Mouse (Mus musculus) stomach, embryonic 15.5 days (tissue): ENCODE results near the gene Dgat2. TPM values are rescaled to one million over a fixed set of nuclear protein-coding genes. Genes with fewer than 3 reads are reported as not detected.

ENCODE experiments used
- ATAC-seq: fragments of 200-750 bp; cut with Nextera tagmentation; 2 replicates; pipeline ENCODE4 v1.8.0; 2017; ENCODE audit warnings: low read depth, moderate number of reproducible peaks, moderate TSS enrichment; ENCODE audit not compliant: insufficient read depth, low FRiP score
- H3K27ac ChIP-seq: fragments of 300-500 bp; sonication (generic); 2 replicates; pipeline ENCODE4 v1.5.1; 2015; ENCODE audit warnings: mild to moderate bottlenecking, inconsistent platforms
- H3K27me3 ChIP-seq: fragments of 300-500 bp; sonication (generic); replicated peaks from 2 replicates; pipeline ENCODE4 v1.6.1; 2015; ENCODE audit warnings: inconsistent platforms
- H3K36me3 ChIP-seq: fragments of 300-500 bp; sonication (generic); 2 replicates; pipeline ENCODE4 v1.6.1; 2015; ENCODE audit warnings: inconsistent platforms
- H3K4me1 ChIP-seq: fragments of 300-500 bp; sonication (generic); 2 replicates; pipeline ENCODE4 v1.6.1; 2015; ENCODE audit warnings: inconsistent platforms
- H3K4me2 ChIP-seq: fragments of 300-500 bp; sonication (generic); 2 replicates; pipeline ENCODE4 v1.6.1; 2015; ENCODE audit warnings: mild to moderate bottlenecking, inconsistent platforms
- H3K4me3 ChIP-seq: fragments of 300-500 bp; sonication (generic); replicated peaks from 2 replicates; pipeline ENCODE4 v1.5.1; 2015; ENCODE audit warnings: inconsistent platforms
- H3K9ac ChIP-seq: fragments of 300-500 bp; sonication (generic); 2 replicates; pipeline ENCODE4 v1.6.1; 2015; ENCODE audit warnings: inconsistent platforms
- H3K9me3 ChIP-seq: fragments of 300-500 bp; sonication (generic); 2 replicates; pipeline ENCODE4 v1.6.1; 2016; ENCODE audit warnings: inconsistent platforms
- WGBS: fragments of 180-500 bp; shearing (Covaris S2); methylation state at CpG from one replicate; pipeline ENCODE4 v1.1.7; 2015; 5-methylcytosine and 5-hydroxymethylcytosine counted together
- polyA plus RNA-seq: library from polyadenylated mRNA; unstranded; fragments of >200 nt; fragmentation: Nextera tagmentation; extraction: Ambion mirVana; gene quantifications from 2 replicates; pipeline ENCODE4 v1.2.1, GENCODE M21; 2015

Dgat2 gene
- polyA plus RNA-seq, 1 experiment from 2014 or later = 72.0 TPM

DNA sequence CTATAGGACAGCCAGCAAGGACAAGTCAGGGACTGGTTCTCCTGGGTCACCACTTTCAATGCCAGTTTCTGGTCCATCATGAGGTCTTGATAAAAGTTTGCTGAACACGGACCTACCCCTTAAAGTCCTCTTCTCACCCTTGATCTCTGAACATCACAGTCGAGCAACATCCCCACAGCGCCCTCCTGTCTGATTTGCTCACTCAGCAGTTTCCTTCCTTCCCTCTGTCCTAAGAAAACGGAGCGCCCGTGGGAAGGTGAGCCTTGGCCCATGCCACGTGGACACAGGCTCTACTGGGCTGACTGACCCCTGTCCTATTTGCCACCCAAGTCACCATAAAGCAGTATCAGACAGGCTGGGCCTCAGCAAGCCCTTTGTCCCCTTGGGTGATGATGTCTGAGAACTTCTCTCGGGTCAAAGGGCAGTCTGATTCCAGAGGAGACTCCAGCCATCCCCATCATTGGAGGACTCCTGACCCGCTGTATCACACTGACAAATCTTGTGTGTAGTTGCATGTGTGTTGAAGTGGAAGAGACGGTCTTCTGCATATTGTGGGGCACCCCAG is 32.2 kb upstream of the Dgat2 start:
- 80% methylated on average over 10 of the region's 10 CpGs for WGBS
- no peak overlapping the region for H3K9ac ChIP-seq
- H3K9me3 ChIP-seq = no peaks in the 10 kb centered on the region
- H3K4me3 ChIP-seq = no peak overlapping the region
- no peaks in the 10 kb centered on the region for H3K36me3 ChIP-seq
- 0 out of 2 replicates have a peak, but pooled peaks cover 2% of the 10 kb centered on the region for H3K4me1 ChIP-seq
- H3K4me2 ChIP-seq = no peak overlapping the region
- no peak for ATAC-seq
- H3K27ac ChIP-seq = no peak overlapping the region
- no peaks in the 10 kb centered on the region for H3K27me3 ChIP-seq

- WGBS = 85% methylated on average over 2 of the region's 2 CpGs
- no peak for ATAC-seq
- Histone ChIP-seq H3K36me3 (no peaks in the 10 kb centered on the region), H3K4me2 (no peak overlapping the region), H3K4me1 (0 out of 2 replicates have a peak, but pooled peaks cover 2% of the 10 kb centered on the region), H3K9me3 (no peaks in the 10 kb centered on the region), H3K9ac (no peak overlapping the region), H3K4me3 (no peak overlapping the region), H3K27ac (no peak overlapping the region), H3K27me3 (no peaks in the 10 kb centered on the region)
These were observed 31.2 kb upstream of the Dgat2 start for GRCm38 (mm10) chr7:99213686-99214085.

DNA sequence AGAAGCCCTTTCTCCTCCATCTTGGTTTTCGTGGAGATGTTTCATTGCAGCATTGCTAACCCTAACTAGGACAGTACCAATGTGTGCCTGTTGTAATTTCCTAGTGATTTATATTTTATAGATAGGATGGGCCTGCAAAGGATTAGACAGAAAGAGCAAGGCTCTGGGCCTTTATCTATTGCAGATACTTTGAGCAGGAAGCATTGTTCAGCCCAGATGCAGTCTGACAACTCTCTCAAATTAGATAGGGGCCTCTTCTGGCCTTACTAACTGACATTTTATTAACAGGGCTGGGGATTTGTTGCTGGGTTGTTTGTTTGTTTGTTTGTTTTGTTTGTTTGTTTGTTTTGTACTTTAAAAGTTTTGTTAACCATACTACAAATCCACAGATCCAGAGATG is 30.5 kb upstream of the Dgat2 start:
- no peaks in the 10 kb centered on the region for H3K9me3 ChIP-seq
- 88% methylated on average over 1 of the region's 1 CpGs for WGBS
- H3K4me1 ChIP-seq = 0 out of 2 replicates have a peak, but pooled peaks cover 2% of the 10 kb centered on the region
- no peak overlapping the region for H3K4me2 ChIP-seq
- no peaks in the 10 kb centered on the region for H3K36me3 ChIP-seq
- ATAC-seq = no peak
- H3K9ac ChIP-seq = no peak overlapping the region
- no peak overlapping the region for H3K4me3 ChIP-seq
- no peaks in the 10 kb centered on the region for H3K27me3 ChIP-seq
- no peak overlapping the region for H3K27ac ChIP-seq

- Histone ChIP-seq H3K27ac (no peak overlapping the region), H3K4me3 (no peak overlapping the region), H3K27me3 (no peaks in the 10 kb centered on the region), H3K9me3 (no peaks in the 10 kb centered on the region), H3K4me1 (no peaks in the 10 kb centered on the region), H3K9ac (no peak overlapping the region), H3K36me3 (no peaks in the 10 kb centered on the region), H3K4me2 (no peak overlapping the region)
- WGBS = 85% methylated on average over 4 of the region's 4 CpGs
- ATAC-seq = no peak
These were observed 26.2 kb upstream of the Dgat2 start for GRCm38 (mm10) chr7:99208704-99209103.

DNA sequence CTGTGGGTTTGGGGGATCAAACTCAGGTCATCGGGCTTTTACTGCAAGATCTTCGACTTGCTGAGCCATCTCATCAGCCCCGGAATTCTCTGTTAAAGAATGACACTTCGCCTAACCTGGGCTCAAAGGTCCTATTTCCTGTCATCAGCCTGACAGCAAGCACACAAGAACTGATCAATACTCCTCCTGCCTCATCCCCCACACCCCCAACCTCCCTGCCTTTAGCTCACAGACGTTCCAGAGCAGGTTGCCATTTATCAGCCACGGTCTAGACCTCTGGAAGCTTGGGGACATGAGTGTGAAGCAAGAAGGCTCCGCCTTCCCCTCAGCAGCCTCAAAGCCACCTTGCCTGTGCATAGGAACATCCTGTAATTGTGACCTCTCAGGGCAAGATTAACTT is 23.8 kb upstream of the Dgat2 start:
- 57% methylated on average over 7 of the region's 7 CpGs for WGBS
- Histone ChIP-seq H3K4me1 (no peaks in the 10 kb centered on the region; the same call in 1 of the 2 replicates), H3K4me3 (no peak overlapping the region), H3K27ac (no peak overlapping the region), H3K36me3 (no peaks in the 10 kb centered on the region), H3K4me2 (no peak overlapping the region), H3K9me3 (no peaks in the 10 kb centered on the region), H3K9ac (no peak overlapping the region), H3K27me3 (no peaks in the 10 kb centered on the region)
- no peak for ATAC-seq

GRCm38 (mm10) chr7:99202163-99202562 is 19.6 kb upstream of the Dgat2 start:
- Histone ChIP-seq H3K4me2 (no peak overlapping the region), H3K4me1 (peaks cover 2% of the 10 kb centered on the region; the same call in 1 of the 2 replicates), H3K4me3 (no peak overlapping the region), H3K27ac (no peak overlapping the region), H3K36me3 (no peaks in the 10 kb centered on the region), H3K9ac (no peak overlapping the region), H3K27me3 (no peaks in the 10 kb centered on the region), H3K9me3 (no peaks in the 10 kb centered on the region)
- ATAC-seq = no peak
- WGBS = 85% methylated on average over 7 of the region's 7 CpGs

DNA sequence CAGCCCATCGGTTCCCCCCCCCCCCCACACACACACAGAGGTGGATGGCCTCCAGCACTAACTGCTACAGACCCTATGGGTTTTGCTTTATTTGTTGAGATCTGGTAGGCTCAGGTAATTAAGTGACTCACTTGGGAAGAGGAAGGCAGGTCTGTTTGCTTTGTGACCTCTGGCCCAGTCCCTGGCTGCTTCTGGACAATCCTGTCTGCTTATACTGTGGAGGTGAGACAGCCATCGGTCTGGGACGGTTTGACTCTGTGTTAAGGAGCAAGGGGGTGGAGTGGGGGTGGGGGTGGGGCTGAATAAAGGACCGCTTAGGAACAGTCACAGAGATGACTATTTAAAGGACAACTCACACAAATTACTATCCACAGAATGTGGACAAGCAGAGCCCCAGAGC is 17.8 kb upstream of the Dgat2 start:
- no peaks in the 10 kb centered on the region for H3K9me3 ChIP-seq
- peaks cover 2% of the 10 kb centered on the region; the same call in 1 of the 2 replicates for H3K4me1 ChIP-seq
- WGBS = 23% methylated on average over 4 of the region's 4 CpGs
- H3K27ac ChIP-seq = no peak overlapping the region; the same call in 1 of the 2 replicates
- H3K9ac ChIP-seq = no peak overlapping the region
- H3K36me3 ChIP-seq = no peaks in the 10 kb centered on the region
- H3K4me2 ChIP-seq = no peak overlapping the region
- ATAC-seq = peak; percentile 71
- H3K4me3 ChIP-seq = no peak overlapping the region
- H3K27me3 ChIP-seq = no peaks in the 10 kb centered on the region

DNA sequence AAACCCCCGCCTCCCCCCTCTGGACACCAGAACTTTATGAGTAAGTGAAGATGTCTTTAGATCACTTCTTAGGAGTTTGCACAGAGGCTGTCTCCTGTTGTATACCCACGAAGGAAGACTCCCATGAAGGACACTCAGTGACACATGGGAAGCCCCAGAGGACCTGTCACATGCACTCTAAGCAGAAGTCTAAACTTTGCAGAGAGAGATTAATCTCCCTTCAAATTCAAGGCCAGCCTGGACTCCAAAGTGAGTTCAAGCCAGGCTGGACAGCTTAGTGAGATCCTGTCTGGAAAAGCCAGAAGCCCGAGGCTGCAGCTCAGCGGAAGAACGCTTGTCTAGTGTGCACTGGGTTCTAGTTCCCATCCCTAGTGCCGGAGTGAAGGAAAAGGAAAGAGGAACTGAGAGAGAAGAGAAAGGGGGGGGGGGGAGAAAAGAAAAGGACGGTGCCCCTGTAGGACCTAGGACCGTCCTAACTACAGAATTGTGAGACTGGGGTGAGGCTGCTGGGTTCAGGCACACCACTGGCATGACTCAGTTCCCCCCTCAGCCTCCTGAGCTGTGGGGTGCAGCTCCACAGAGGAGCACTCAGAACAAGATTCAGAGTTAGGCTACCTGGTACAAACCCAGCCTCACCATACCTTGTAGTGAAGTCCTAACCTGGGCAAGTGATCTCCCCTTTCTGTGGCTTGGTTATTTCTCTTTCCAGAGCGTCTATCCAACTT is 17.1 kb upstream of the Dgat2 start:
- Histone ChIP-seq H3K9me3 (no peaks in the 10 kb centered on the region), H3K4me3 (no peak overlapping the region), H3K27me3 (no peaks in the 10 kb centered on the region), H3K4me1 (peaks cover 2% of the 10 kb centered on the region; the same call in 1 of the 2 replicates), H3K4me2 (no peak overlapping the region), H3K27ac (no peak overlapping the region), H3K9ac (no peak overlapping the region), H3K36me3 (no peaks in the 10 kb centered on the region)
- ATAC-seq = no peak
- WGBS = 67% methylated on average over 9 of the region's 9 CpGs

DNA sequence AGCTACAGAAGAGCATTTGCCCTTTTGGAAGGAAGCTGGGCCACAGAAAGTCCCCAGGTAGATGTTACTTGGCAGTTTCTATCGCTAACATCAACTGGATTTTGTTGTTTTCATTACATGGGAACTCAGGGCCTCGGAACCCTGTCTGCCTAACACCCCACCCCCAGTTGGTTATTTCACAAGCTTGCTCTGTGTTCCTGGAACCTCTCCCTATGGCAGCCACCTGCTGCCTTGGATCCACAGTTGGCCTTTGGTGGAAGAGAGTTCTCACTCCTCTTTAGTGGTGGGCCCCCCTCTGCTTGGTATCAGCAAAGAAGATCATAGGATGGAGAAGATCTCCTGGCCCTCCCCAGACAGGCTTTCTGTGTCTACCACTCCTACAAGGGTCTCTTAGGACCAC is 16.3 kb upstream of the Dgat2 start:
- Histone ChIP-seq H3K4me3 (no peak overlapping the region), H3K27ac (no peak overlapping the region), H3K9ac (no peak overlapping the region), H3K4me1 (peaks cover 2% of the 10 kb centered on the region; the same call in 1 of the 2 replicates), H3K36me3 (no peaks in the 10 kb centered on the region), H3K27me3 (no peaks in the 10 kb centered on the region), H3K9me3 (no peaks in the 10 kb centered on the region), H3K4me2 (no peak overlapping the region)
- ATAC-seq = no peak
- WGBS = 85% methylated on average over 2 of the region's 2 CpGs

- no peaks in the 10 kb centered on the region for H3K9me3 ChIP-seq
- no peak overlapping the region for H3K9ac ChIP-seq
- H3K27ac ChIP-seq = no peak overlapping the region
- ATAC-seq = no peak
- H3K36me3 ChIP-seq = no peaks in the 10 kb centered on the region
- H3K4me1 ChIP-seq = no peaks in the 10 kb centered on the region
- 54% methylated on average over 2 of the region's 2 CpGs for WGBS
- no peak overlapping the region for H3K4me2 ChIP-seq
- no peak overlapping the region for H3K4me3 ChIP-seq
- no peaks in the 10 kb centered on the region for H3K27me3 ChIP-seq
These were observed 12.0 kb upstream of the Dgat2 start for GRCm38 (mm10) chr7:99194511-99194910.

- H3K27me3 ChIP-seq = no peaks in the 10 kb centered on the region
- H3K9me3 ChIP-seq = no peaks in the 10 kb centered on the region
- no peak overlapping the region for H3K4me2 ChIP-seq
- no peak overlapping the region for H3K27ac ChIP-seq
- no peak overlapping the region for H3K9ac ChIP-seq
- WGBS = 73% methylated on average over 4 of the region's 4 CpGs
- H3K4me3 ChIP-seq = no peak overlapping the region
- H3K4me1 ChIP-seq = no peaks in the 10 kb centered on the region
- no peak for ATAC-seq
- no peaks in the 10 kb centered on the region for H3K36me3 ChIP-seq
These were observed 11.4 kb upstream of the Dgat2 start for GRCm38 (mm10) chr7:99193926-99194325.

GRCm38 (mm10) chr7:99191411-99191810 is 8.9 kb upstream of the Dgat2 start:
- Histone ChIP-seq H3K4me1 (no peaks in the 10 kb centered on the region), H3K9me3 (no peaks in the 10 kb centered on the region), H3K27ac (no peak overlapping the region), H3K36me3 (no peaks in the 10 kb centered on the region), H3K4me3 (no peak overlapping the region), H3K9ac (no peak overlapping the region), H3K4me2 (no peak overlapping the region), H3K27me3 (no peaks in the 10 kb centered on the region)
- ATAC-seq = no peak
